Mouse (Mus musculus): ENCODE data around the gene Crxos. TPM values are rescaled to one million over a fixed set of nuclear protein-coding genes. Genes with fewer than 3 reads are reported as not detected.

Gene Crxos
- polyA plus RNA-seq, 1 experiment from 2014 or later, result not detected

DNA sequence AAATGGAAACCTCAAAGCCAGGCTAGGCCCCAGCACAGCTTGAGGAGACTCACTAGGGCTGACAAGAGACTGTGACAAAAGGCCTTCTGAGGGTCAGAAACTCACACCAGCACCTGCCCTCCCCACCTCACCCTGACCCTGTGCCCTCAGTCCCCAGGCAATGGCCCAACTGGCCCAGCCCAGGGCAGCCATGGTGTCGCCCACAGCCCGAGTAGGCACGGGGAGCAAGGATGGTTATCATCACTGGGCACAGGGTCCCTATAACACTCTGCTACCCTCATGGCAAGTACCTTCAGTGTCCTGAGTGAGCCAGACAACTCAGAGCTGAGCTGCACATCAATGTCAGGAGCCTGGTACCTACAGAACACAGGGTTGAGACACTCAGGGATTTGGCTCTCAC, 56.2 kb downstream of the Crxos start:
- no peaks in the 10 kb centered on the region for H3K27me3 ChIP-seq (ENCODE audit: control insufficient read depth, insufficient read depth, low read length)
- no peak overlapping the region for H3K4me3 ChIP-seq (ENCODE audit: control insufficient read depth in 1 of 2, insufficient read depth in 1 of 2, low read depth in 1 of 2, low read length in 2 of 2)
- no peak overlapping the region for H3K9ac ChIP-seq (ENCODE audit: low read length)
- 90% methylated on average over 3 of the region's 3 CpGs for WGBS
- H3K36me3 ChIP-seq (ENCODE audit: control insufficient read depth, insufficient read depth, low read length), result peaks cover 81% of the 10 kb centered on the region
- no peak overlapping the region for H3K4me2 ChIP-seq (ENCODE audit: low read length)
- H3K4me1 ChIP-seq (ENCODE audit: control insufficient read depth in 2 of 2, insufficient read depth in 2 of 2, low read length in 2 of 2), result no peaks in the 10 kb centered on the region; a peak in 1 of 4 replicates
- no peak overlapping the region for H3K27ac ChIP-seq (replicated peaks in 1 of 2; ENCODE audit: control insufficient read depth in 1 of 2, insufficient read depth in 1 of 2, low read depth in 2 of 2, low read length in 2 of 2)
- no peaks in the 10 kb centered on the region for H3K9me3 ChIP-seq (ENCODE audit: control insufficient read depth, low read length)
- ATAC-seq (ENCODE audit: insufficient number of reproducible peaks, insufficient read depth, low FRiP score, low read depth), result no peak

DNA sequence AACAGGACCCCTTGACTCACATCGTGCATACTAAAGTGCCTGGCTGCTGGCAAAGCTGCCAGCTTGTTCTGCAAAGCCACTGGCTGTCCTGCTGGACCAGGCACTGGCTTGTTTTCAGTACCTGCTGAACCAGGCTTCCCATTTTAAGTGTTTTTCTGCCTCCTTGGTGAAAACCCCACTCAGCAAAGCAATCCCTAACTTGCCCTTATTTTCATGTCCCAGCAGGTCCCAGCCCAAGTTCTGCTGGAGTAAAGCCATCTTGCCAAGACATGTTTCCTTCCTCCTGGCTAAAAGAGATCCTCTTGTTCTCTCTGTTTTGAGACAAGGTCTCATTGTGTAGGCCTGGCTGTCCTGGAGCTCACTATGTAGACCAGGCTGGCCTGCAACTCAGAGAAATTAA, 61.9 kb downstream of the Crxos start:
- Histone ChIP-seq H3K9me3 (ENCODE audit: control insufficient read depth, low read length) (no peaks in the 10 kb centered on the region), H3K4me2 (ENCODE audit: low read length) (no peak overlapping the region), H3K9ac (ENCODE audit: low read length) (no peak overlapping the region), H3K27me3 (ENCODE audit: control insufficient read depth, insufficient read depth, low read length) (no peaks in the 10 kb centered on the region), H3K36me3 (ENCODE audit: control insufficient read depth, insufficient read depth, low read length) (peaks cover 57% of the 10 kb centered on the region), H3K4me3 (ENCODE audit: control insufficient read depth in 1 of 2, insufficient read depth in 1 of 2, low read depth in 1 of 2, low read length in 2 of 2) (no peak overlapping the region), H3K27ac (replicated peaks in 1 of 2; ENCODE audit: control insufficient read depth in 1 of 2, insufficient read depth in 1 of 2, low read depth in 2 of 2, low read length in 2 of 2) (no peak overlapping the region), H3K4me1 (ENCODE audit: control insufficient read depth in 2 of 2, insufficient read depth in 2 of 2, low read length in 2 of 2) (peaks cover 10 to 13% of the 10 kb centered on the region in 2 experiments)
- ATAC-seq (ENCODE audit: insufficient number of reproducible peaks, insufficient read depth, low FRiP score, low read depth), result no peak
- 86% methylated on average over 1 of the region's 1 CpGs for WGBS

DNA sequence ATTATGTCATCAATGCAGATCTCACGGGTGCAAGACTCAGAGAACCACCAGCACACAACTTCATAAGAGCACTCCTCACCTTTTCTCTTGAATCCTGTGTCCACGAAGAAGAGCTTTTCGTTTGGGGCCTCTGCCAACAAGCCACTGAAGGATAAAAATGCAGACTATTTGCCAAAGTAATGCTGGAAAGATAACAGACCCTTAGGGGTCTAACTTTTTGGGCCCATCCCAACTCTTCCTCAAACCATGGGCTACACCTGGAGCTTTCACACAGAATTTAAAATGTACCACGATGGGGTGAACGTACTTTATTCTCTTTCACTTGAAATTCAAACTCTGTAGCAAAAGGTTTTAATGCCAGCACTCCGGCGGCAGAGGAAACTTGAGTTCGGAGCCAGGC, 62.8 kb downstream of the Crxos start:
- Histone ChIP-seq H3K27me3 (ENCODE audit: control insufficient read depth, insufficient read depth, low read length) (no peaks in the 10 kb centered on the region), H3K4me3 (ENCODE audit: control insufficient read depth in 1 of 2, insufficient read depth in 1 of 2, low read depth in 1 of 2, low read length in 2 of 2) (peak overlapping the region; percentile 59 to 81), H3K4me2 (ENCODE audit: low read length) (peak overlapping the region; percentile 87), H3K36me3 (ENCODE audit: control insufficient read depth, insufficient read depth, low read length) (peaks cover 57% of the 10 kb centered on the region), H3K27ac (replicated peaks in 1 of 2; ENCODE audit: control insufficient read depth in 1 of 2, insufficient read depth in 1 of 2, low read depth in 2 of 2, low read length in 2 of 2) (peak overlapping the region in 1 of 2 experiments; percentile 94; a peak in 1 of 4 replicates), H3K4me1 (ENCODE audit: control insufficient read depth in 2 of 2, insufficient read depth in 2 of 2, low read length in 2 of 2) (peaks cover 10 to 16% of the 10 kb centered on the region in 2 experiments), H3K9me3 (ENCODE audit: control insufficient read depth, low read length) (no peaks in the 10 kb centered on the region), H3K9ac (ENCODE audit: low read length) (peak overlapping the region; percentile 86)
- WGBS, result 6% methylated on average over 8 of the region's 8 CpGs
- ATAC-seq (ENCODE audit: insufficient number of reproducible peaks, insufficient read depth, low FRiP score, low read depth), result no peak

DNA sequence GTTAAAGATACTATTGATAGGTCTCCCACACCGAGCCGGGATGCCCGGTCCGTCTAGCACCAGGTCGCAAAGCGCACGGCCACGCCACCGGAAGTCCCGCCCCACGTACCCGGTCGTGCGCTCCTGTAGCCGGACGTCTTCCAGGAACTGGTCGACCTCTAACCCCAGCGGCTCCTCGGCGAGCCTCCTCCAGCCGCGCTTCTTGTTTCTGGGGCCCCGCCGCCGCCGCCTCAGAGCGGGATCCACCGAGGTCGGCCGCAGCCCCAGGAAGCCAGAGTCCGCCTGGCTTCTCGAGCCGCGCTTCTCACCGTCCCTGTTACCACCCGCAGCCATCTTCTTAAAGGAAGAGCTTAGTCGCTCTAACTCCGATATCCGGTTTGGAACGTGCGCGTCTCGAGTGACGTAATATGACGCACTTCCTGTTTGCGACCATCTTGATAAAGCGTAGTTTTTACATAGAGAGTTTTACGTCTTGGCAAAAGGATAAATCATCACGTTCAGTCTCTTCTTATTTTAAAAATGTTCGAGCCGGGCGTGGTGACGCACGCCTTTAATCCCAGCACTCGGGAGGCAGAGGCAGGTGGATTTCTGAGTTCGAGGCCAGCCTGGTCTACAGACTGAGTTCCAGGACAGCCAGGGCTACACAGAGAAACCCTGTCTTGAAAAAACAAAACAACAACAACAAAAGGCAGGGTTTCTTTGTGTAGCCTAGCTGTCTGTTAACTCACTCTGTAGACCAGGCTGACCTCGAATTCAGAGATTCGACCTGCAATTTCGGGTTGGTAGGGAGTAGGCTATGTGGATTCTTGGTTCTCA, 63.5 kb downstream of the Crxos start, which contains the start of gene Nop53:
Gene Nop53 (minus strand): TSS at position 354 of the 816 bp plus-strand sequence.
- Histone ChIP-seq H3K9me3 (ENCODE audit: control insufficient read depth, low read length) (no peaks in the 10 kb centered on the region), H3K4me2 (ENCODE audit: low read length) (peak within 1 kb of the TSS; percentile 87), H3K36me3 (ENCODE audit: control insufficient read depth, insufficient read depth, low read length) (peaks cover 57% of the 10 kb centered on the region), H3K27me3 (ENCODE audit: control insufficient read depth, insufficient read depth, low read length) (no peaks in the 10 kb centered on the region), H3K27ac (replicated peaks in 1 of 2; ENCODE audit: control insufficient read depth in 1 of 2, insufficient read depth in 1 of 2, low read depth in 2 of 2, low read length in 2 of 2) (peak within 1 kb of the TSS; percentile 85 to 94), H3K9ac (ENCODE audit: low read length) (peak within 1 kb of the TSS; percentile 86), H3K4me3 (ENCODE audit: control insufficient read depth in 1 of 2, insufficient read depth in 1 of 2, low read depth in 1 of 2, low read length in 2 of 2) (peak within 1 kb of the TSS; percentile 59 to 81), H3K4me1 (ENCODE audit: control insufficient read depth in 2 of 2, insufficient read depth in 2 of 2, low read length in 2 of 2) (peaks cover 10 to 16% of the 10 kb centered on the region in 2 experiments)
- peak; percentile 81 for ATAC-seq (ENCODE audit: insufficient number of reproducible peaks, insufficient read depth, low FRiP score, low read depth)
- WGBS, result 2% methylated on average over 59 of the region's 59 CpGs

DNA sequence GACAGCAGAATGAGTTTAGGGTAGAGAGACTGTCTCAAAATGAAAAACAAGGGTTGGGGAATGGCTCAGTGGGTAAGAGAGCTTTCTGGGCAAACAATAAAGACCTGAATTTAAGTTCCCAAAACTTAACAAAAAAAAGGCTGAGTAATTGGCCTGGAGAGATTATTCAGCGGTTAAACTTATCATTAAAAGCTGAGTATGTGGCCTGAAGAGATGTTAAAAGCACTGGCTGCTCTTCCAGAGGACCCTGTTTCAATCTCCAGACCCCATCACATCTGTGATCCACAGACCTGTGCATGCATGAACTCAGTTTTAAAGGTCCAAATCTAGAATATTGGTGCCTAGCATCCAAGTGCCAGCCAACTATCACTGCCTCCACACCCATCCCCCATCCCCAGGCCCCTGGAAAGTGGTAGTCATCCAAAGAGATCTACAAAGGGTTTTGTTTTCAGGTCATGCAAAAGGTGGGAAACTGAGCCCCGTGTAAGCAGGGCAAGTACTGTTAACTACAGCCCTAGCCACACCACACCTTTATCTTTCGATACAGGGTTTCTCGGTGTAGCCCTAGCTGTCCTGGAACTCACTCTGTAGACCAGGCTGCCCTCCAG, 65.3 kb downstream of the Crxos start:
- Histone ChIP-seq H3K4me1 (ENCODE audit: control insufficient read depth in 2 of 2, insufficient read depth in 2 of 2, low read length in 2 of 2) (peaks cover 12 to 23% of the 10 kb centered on the region in 2 experiments), H3K27me3 (ENCODE audit: control insufficient read depth, insufficient read depth, low read length) (no peaks in the 10 kb centered on the region), H3K9me3 (ENCODE audit: control insufficient read depth, low read length) (no peaks in the 10 kb centered on the region), H3K4me2 (ENCODE audit: low read length) (peak overlapping the region; percentile 65), H3K4me3 (ENCODE audit: control insufficient read depth in 1 of 2, insufficient read depth in 1 of 2, low read depth in 1 of 2, low read length in 2 of 2) (no peak overlapping the region), H3K9ac (ENCODE audit: low read length) (0 out of 2 replicates have a peak overlapping the region, but pooled peaks have one; percentile 25), H3K27ac (replicated peaks in 1 of 2; ENCODE audit: control insufficient read depth in 1 of 2, insufficient read depth in 1 of 2, low read depth in 2 of 2, low read length in 2 of 2) (peak overlapping the region in 1 of 2 experiments; percentile 72; a peak in 2 of 4 replicates), H3K36me3 (ENCODE audit: control insufficient read depth, insufficient read depth, low read length) (peaks cover 57% of the 10 kb centered on the region)
- 38% methylated on average over 4 of the region's 4 CpGs for WGBS
- ATAC-seq (ENCODE audit: insufficient number of reproducible peaks, insufficient read depth, low FRiP score, low read depth), result no peak

DNA sequence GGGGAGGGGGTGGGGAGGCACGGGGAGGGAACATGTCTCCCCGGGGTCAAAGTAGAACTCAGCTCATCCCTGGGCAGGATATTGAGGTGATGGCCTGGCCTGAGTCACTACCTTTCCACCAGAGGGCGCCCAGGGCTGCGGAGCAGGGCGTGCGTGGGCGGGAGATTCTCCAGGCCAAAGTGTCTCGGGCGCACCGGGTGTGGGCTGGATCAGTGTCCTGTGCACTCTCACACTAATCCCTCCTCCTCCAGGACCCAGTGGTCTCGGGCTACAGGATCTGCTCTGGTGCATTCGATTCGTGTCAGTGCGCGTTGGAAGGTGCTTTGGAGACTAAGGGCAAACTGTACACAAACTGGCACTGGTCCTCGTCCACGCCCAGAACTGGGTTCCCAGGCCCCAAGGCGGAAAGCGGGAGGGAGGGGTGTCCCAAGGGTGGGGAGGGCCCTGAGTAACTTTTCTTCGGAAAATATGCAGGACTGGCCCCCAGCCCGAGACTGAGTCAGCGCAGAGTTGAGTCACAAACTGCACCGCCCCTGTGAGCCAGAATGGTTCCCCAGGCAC, 66.0 kb downstream of the Crxos start:
- peak overlapping the region; percentile 17 to 37 for H3K4me3 ChIP-seq (ENCODE audit: control insufficient read depth in 1 of 2, insufficient read depth in 1 of 2, low read depth in 1 of 2, low read length in 2 of 2)
- WGBS, result 3% methylated on average over 23 of the region's 23 CpGs
- H3K4me1 ChIP-seq (ENCODE audit: control insufficient read depth in 2 of 2, insufficient read depth in 2 of 2, low read length in 2 of 2), result peaks cover 12 to 24% of the 10 kb centered on the region in 2 experiments
- H3K9ac ChIP-seq (ENCODE audit: low read length), result peak overlapping the region; percentile 25
- ATAC-seq (ENCODE audit: insufficient number of reproducible peaks, insufficient read depth, low FRiP score, low read depth), result peak; percentile 69
- peaks cover 57% of the 10 kb centered on the region for H3K36me3 ChIP-seq (ENCODE audit: control insufficient read depth, insufficient read depth, low read length)
- H3K9me3 ChIP-seq (ENCODE audit: control insufficient read depth, low read length), result peaks cover 2% of the 10 kb centered on the region; the same call in 1 of the 2 replicates
- no peaks in the 10 kb centered on the region for H3K27me3 ChIP-seq (ENCODE audit: control insufficient read depth, insufficient read depth, low read length)
- peak overlapping the region; percentile 65 for H3K4me2 ChIP-seq (ENCODE audit: low read length)
- H3K27ac ChIP-seq (replicated peaks in 1 of 2; ENCODE audit: control insufficient read depth in 1 of 2, insufficient read depth in 1 of 2, low read depth in 2 of 2, low read length in 2 of 2), result peak overlapping the region; percentile 72 to 85

GRCm38 (mm10) chr7:15949216-15949790, 66.9 kb downstream of the Crxos start:
- no peak overlapping the region for H3K4me3 ChIP-seq (ENCODE audit: control insufficient read depth in 1 of 2, insufficient read depth in 1 of 2, low read depth in 1 of 2, low read length in 2 of 2)
- peak overlapping the region; percentile 25; the same call in 1 of the 2 replicates for H3K9ac ChIP-seq (ENCODE audit: low read length)
- H3K4me1 ChIP-seq (ENCODE audit: control insufficient read depth in 2 of 2, insufficient read depth in 2 of 2, low read length in 2 of 2), result peaks cover 12 to 24% of the 10 kb centered on the region in 2 experiments
- no peaks in the 10 kb centered on the region for H3K27me3 ChIP-seq (ENCODE audit: control insufficient read depth, insufficient read depth, low read length)
- WGBS, result 80% methylated on average over 7 of the region's 7 CpGs
- H3K4me2 ChIP-seq (ENCODE audit: low read length), result peak overlapping the region; percentile 65; the same call in 1 of the 2 replicates
- peaks cover 54% of the 10 kb centered on the region for H3K36me3 ChIP-seq (ENCODE audit: control insufficient read depth, insufficient read depth, low read length)
- peak overlapping the region; percentile 50 to 72 for H3K27ac ChIP-seq (replicated peaks in 1 of 2; ENCODE audit: control insufficient read depth in 1 of 2, insufficient read depth in 1 of 2, low read depth in 2 of 2, low read length in 2 of 2)
- peaks cover 4% of the 10 kb centered on the region; the same call in 1 of the 2 replicates for H3K9me3 ChIP-seq (ENCODE audit: control insufficient read depth, low read length)
- no peak for ATAC-seq (ENCODE audit: insufficient number of reproducible peaks, insufficient read depth, low FRiP score, low read depth)

Data from heart, embryonic 14.5 days (tissue).